9 mouse cellular contexts compared by ENCODE assay signal in genomic region chr17:47596839-47597164, GRCm38 (mm10). TPM values are rescaled to one million over a fixed set of nuclear protein-coding genes. Genes with fewer than 3 reads are reported as not detected.
A peak's percentile ranks its signal among the peaks of the same experiment; 100 is the strongest.
DNase-seq lines count a peak whose midpoint lies in the region; ATAC-seq and TF ChIP-seq lines count a peak whose summit lies in the region.
"Had no signal": no experiment of that assay in that cellular context is flagged by ENCODE, and none has a peak within 500 bp of the region (broad histone marks: within the 10 kb centered on the region; RNA-seq: fewer than 3 reads in every experiment).

No protein-coding gene starts in this region.

- intact Hi-C loops in gastrocnemius, postnatal 36 days (cut with DNase I) = loop anchor here (5.0 kb wide), 1 partner anchor 85 kb away; no protein-coding TSS in a partner anchor

- H3K4me1 ChIP-seq in midbrain, embryonic 10.5 days = peaks cover 59% of the 10 kb centered on the region
- no peaks in the 10 kb centered on the region for H3K4me1 ChIP-seq in midbrain, postnatal 0 days (ENCODE audit: insufficient read depth, low read length)
- peaks cover 43% of the 10 kb centered on the region for H3K4me1 ChIP-seq in heart, embryonic 12.5 days (replicated peaks)
- H3K4me1 ChIP-seq in limb, embryonic 10.5 days = peaks cover 45% of the 10 kb centered on the region
- peaks cover 18% of the 10 kb centered on the region for H3K4me1 ChIP-seq in neural tube, embryonic 14.5 days (ENCODE audit: control insufficient read depth, insufficient read depth, low read length)

- TF ChIP-seq CTCF in midbrain, postnatal 0 days (IDR thresholded peaks at IDR 0.05) = no peak

- H3K4me3 ChIP-seq in midbrain, embryonic 10.5 days = peak overlapping the region; percentile 96
- no peak overlapping the region for H3K4me3 ChIP-seq in midbrain, postnatal 0 days (ENCODE audit: low read depth, low read length)
- H3K4me3 ChIP-seq in heart, embryonic 12.5 days = peak overlapping the region; percentile 95
- peak overlapping the region; percentile 74 for H3K4me3 ChIP-seq in limb, embryonic 10.5 days
- H3K4me3 ChIP-seq in neural tube, embryonic 14.5 days (ENCODE audit: low read depth, low read length) = no peak overlapping the region

- no peak for ATAC-seq in midbrain, postnatal 0 days (ENCODE audit: low FRiP score)
- ATAC-seq in heart, embryonic 12.5 days (ENCODE audit: insufficient number of reproducible peaks, low FRiP score) = no peak
- ATAC-seq in neural tube, embryonic 14.5 days (ENCODE audit: low read depth) = no peak
- ATAC-seq in activated CD4-positive, CD25-positive, alpha-beta regulatory T cell, adult 4 months = no peak

- 62% methylated on average over 5 of the region's 5 CpGs for WGBS in midbrain, embryonic 10.5 days
- 47% methylated on average over 5 of the region's 5 CpGs for whole genome bisulfite sequencing in midbrain, postnatal 0 days
- WGBS in heart, embryonic 12.5 days = 56% methylated on average over 5 of the region's 5 CpGs
- 73% methylated on average over 5 of the region's 5 CpGs for WGBS in limb, embryonic 10.5 days
- 81% methylated on average over 5 of the region's 5 CpGs for WGBS in neural tube, embryonic 14.5 days

- H3K36me3 ChIP-seq in midbrain, embryonic 10.5 days = peaks cover 50% of the 10 kb centered on the region
- peaks cover 15% of the 10 kb centered on the region for H3K36me3 ChIP-seq in midbrain, postnatal 0 days (ENCODE audit: insufficient read depth, low read length)
- H3K36me3 ChIP-seq in heart, embryonic 12.5 days = peaks cover 56% of the 10 kb centered on the region
- peaks cover 56% of the 10 kb centered on the region for H3K36me3 ChIP-seq in limb, embryonic 10.5 days
- H3K36me3 ChIP-seq in neural tube, embryonic 14.5 days (ENCODE audit: control insufficient read depth, insufficient read depth, low read length) = peaks cover 12% of the 10 kb centered on the region; the same call in 1 of the 2 replicates

- no peak overlapping the region for H3K4me2 ChIP-seq in midbrain, postnatal 0 days (ENCODE audit: low read depth, low read length, poor library complexity, severe bottlenecking)
- H3K4me2 ChIP-seq in heart, embryonic 12.5 days = peak overlapping the region; percentile 87
- peak overlapping the region; percentile 75; the same call in 1 of the 2 replicates for H3K4me2 ChIP-seq in neural tube, embryonic 14.5 days (ENCODE audit: low read depth, low read length)

- no peak overlapping the region for H3K9ac ChIP-seq in midbrain, postnatal 0 days (replicated peaks; ENCODE audit: low read length, poor library complexity, severe bottlenecking)
- peak overlapping the region; percentile 96 for H3K9ac ChIP-seq in heart, embryonic 12.5 days
- H3K9ac ChIP-seq in neural tube, embryonic 14.5 days (replicated peaks; ENCODE audit: low read depth, low read length) = no peak overlapping the region

- no peaks in the 10 kb centered on the region for H3K27me3 ChIP-seq in midbrain, embryonic 10.5 days (ENCODE audit: low read depth, poor library complexity, severe bottlenecking)
- no peaks in the 10 kb centered on the region for H3K27me3 ChIP-seq in midbrain, postnatal 0 days (ENCODE audit: insufficient read depth, low read length)
- H3K27me3 ChIP-seq in heart, embryonic 12.5 days (replicated peaks) = no peaks in the 10 kb centered on the region
- no peaks in the 10 kb centered on the region for H3K27me3 ChIP-seq in limb, embryonic 10.5 days (ENCODE audit: low read depth, poor library complexity, severe bottlenecking)
- H3K27me3 ChIP-seq in neural tube, embryonic 14.5 days (ENCODE audit: control insufficient read depth, insufficient read depth, low read length) = no peaks in the 10 kb centered on the region

- peak; percentile 18 for DNase-seq in midbrain, embryonic 10.5 days (ENCODE audit: low spot score)
- no peak for DNase-seq in midbrain, postnatal 0 days (ENCODE audit: low spot score)
- no peak for DNase-seq in limb, embryonic 10.5 days (ENCODE audit: low spot score)
- no peak for DNase-seq in gastrocnemius, postnatal 36 days
- DNase-seq in left cerebral cortex, adult 8-10 months (ENCODE audit: low spot score in 2 of 2) = no peak
- DNase-seq: adrenal gland, postnatal 25 days had no signal

- no peaks in the 10 kb centered on the region for H3K9me3 ChIP-seq in midbrain, embryonic 10.5 days (replicated peaks)
- no peaks in the 10 kb centered on the region for H3K9me3 ChIP-seq in midbrain, postnatal 0 days (ENCODE audit: low read length)
- H3K9me3 ChIP-seq in heart, embryonic 12.5 days (replicated peaks) = no peaks in the 10 kb centered on the region
- no peaks in the 10 kb centered on the region for H3K9me3 ChIP-seq in limb, embryonic 10.5 days (replicated peaks)
- H3K9me3 ChIP-seq in neural tube, embryonic 14.5 days (ENCODE audit: control insufficient read depth, low read length) = no peaks in the 10 kb centered on the region

- peak overlapping the region; percentile 95 for H3K27ac ChIP-seq in midbrain, embryonic 10.5 days (replicated peaks)
- no peak overlapping the region for H3K27ac ChIP-seq in midbrain, postnatal 0 days (ENCODE audit: low read depth, low read length)
- peak overlapping the region; percentile 99 for H3K27ac ChIP-seq in heart, embryonic 12.5 days (ENCODE audit: poor library complexity, severe bottlenecking)
- H3K27ac ChIP-seq in limb, embryonic 10.5 days = peak overlapping the region; percentile 89
- peak overlapping the region; percentile 72; the same call in 1 of the 2 replicates for H3K27ac ChIP-seq in neural tube, embryonic 14.5 days (ENCODE audit: low read depth, low read length)

RNA-seq across cellular contexts. Expression of gene Bysl, which starts 14.5 kb away (rescaled TPM):
- 41.2 and 41.9 TPM in 2 replicates for polyA plus RNA-seq in midbrain, embryonic 10.5 days (2016; fragmentation: Nextera tagmentation; extraction: Ambion mirVana)
- 25.8 and 26.0 TPM in 2 replicates for total RNA-seq in midbrain, postnatal 0 days (2014; rRNA removed)
- polyA plus RNA-seq in midbrain, postnatal 0 days (2015; fragmentation: Nextera tagmentation; extraction: Ambion mirVana) = 31.9 and 33.1 TPM in 2 replicates
- 24.7 and 27.8 TPM in 2 replicates for polyA plus RNA-seq in heart, embryonic 12.5 days (2016; fragmentation: Nextera tagmentation; extraction: Ambion mirVana)
- polyA plus RNA-seq in limb, embryonic 10.5 days (2016; fragmentation: Nextera tagmentation; extraction: Ambion mirVana) = 41.3 and 48.3 TPM in 2 replicates
- polyA plus RNA-seq in neural tube, embryonic 14.5 days (2014; fragmentation: Nextera tagmentation; extraction: Ambion mirVana) = 32.7 and 35.0 TPM in 2 replicates
- 10 to 100 TPM; 13.8 to 14.2 TPM for total RNA-seq in gastrocnemius, postnatal 36 days (2021)
- 10 to 100 TPM; 15.7 to 19.0 (median 17.1) TPM for total RNA-seq in left cerebral cortex, adult 8-10 months (2022)
- polyA plus RNA-seq in activated CD4-positive, CD25-positive, alpha-beta regulatory T cell, adult 4 months (2017; shearing (Covaris generic)) = 10 to 100 TPM in 1 of 2 experiments, 1 to 10 TPM in 1; 6.6 to 10.8 TPM

RNA-seq across cellular contexts. Expression of gene Med20, which starts 14.6 kb away (rescaled TPM):
- 43.2 and 45.9 TPM in 2 replicates for polyA plus RNA-seq in midbrain, embryonic 10.5 days (2016; fragmentation: Nextera tagmentation; extraction: Ambion mirVana)
- 33.8 and 44.7 TPM in 2 replicates for total RNA-seq in midbrain, postnatal 0 days (2014; rRNA removed)
- polyA plus RNA-seq in midbrain, postnatal 0 days (2015; fragmentation: Nextera tagmentation; extraction: Ambion mirVana) = 32.4 TPM in 2 replicates
- polyA plus RNA-seq in heart, embryonic 12.5 days (2016; fragmentation: Nextera tagmentation; extraction: Ambion mirVana) = 27.8 and 30.0 TPM in 2 replicates
- 51.6 and 53.4 TPM in 2 replicates for polyA plus RNA-seq in limb, embryonic 10.5 days (2016; fragmentation: Nextera tagmentation; extraction: Ambion mirVana)
- 38.1 and 43.4 TPM in 2 replicates for polyA plus RNA-seq in neural tube, embryonic 14.5 days (2014; fragmentation: Nextera tagmentation; extraction: Ambion mirVana)
- total RNA-seq in gastrocnemius, postnatal 36 days (2021) = 10 to 100 TPM; 12.9 to 14.9 TPM
- total RNA-seq in left cerebral cortex, adult 8-10 months (2022) = 10 to 100 TPM; 26.3 to 34.7 (median 27.2) TPM
- 10 to 100 TPM; 23.6 to 30.0 TPM for polyA plus RNA-seq in activated CD4-positive, CD25-positive, alpha-beta regulatory T cell, adult 4 months (2017; shearing (Covaris generic))

RNA-seq across cellular contexts. Expression of gene Gm20517, which starts 14.6 kb away (rescaled TPM):
- polyA plus RNA-seq in midbrain, embryonic 10.5 days (2016; fragmentation: Nextera tagmentation; extraction: Ambion mirVana) = 1.4 and 2.2 TPM in 2 replicates
- 3.2 and 8.0 TPM in 2 replicates for total RNA-seq in midbrain, postnatal 0 days (2014; rRNA removed)
- 0.96 and 1.1 TPM in 2 replicates for polyA plus RNA-seq in midbrain, postnatal 0 days (2015; fragmentation: Nextera tagmentation; extraction: Ambion mirVana)
- 1.3 and 2.7 TPM in 2 replicates for polyA plus RNA-seq in heart, embryonic 12.5 days (2016; fragmentation: Nextera tagmentation; extraction: Ambion mirVana)
- 0.81 and 2.1 TPM in 2 replicates for polyA plus RNA-seq in limb, embryonic 10.5 days (2016; fragmentation: Nextera tagmentation; extraction: Ambion mirVana)
- polyA plus RNA-seq in neural tube, embryonic 14.5 days (2014; fragmentation: Nextera tagmentation; extraction: Ambion mirVana) = 2.3 and 2.9 TPM in 2 replicates
- 1 to 10 TPM in 1 of 2 experiments, under 1 TPM in 1; 0.42 to 1.3 TPM for total RNA-seq in gastrocnemius, postnatal 36 days (2021)
- total RNA-seq in left cerebral cortex, adult 8-10 months (2022) = 1 to 10 TPM; 3.8 to 9.6 (median 6.6) TPM
- 1 to 10 TPM in 1 of 2 experiments, under 1 TPM in 1; 0.89 to 1.1 TPM for polyA plus RNA-seq in activated CD4-positive, CD25-positive, alpha-beta regulatory T cell, adult 4 months (2017; shearing (Covaris generic))

RNA-seq across cellular contexts. Expression of gene Usp49, which starts 33.7 kb away (rescaled TPM):
- 4.9 and 7.3 TPM in 2 replicates for polyA plus RNA-seq in midbrain, embryonic 10.5 days (2016; fragmentation: Nextera tagmentation; extraction: Ambion mirVana)
- 24.3 and 24.4 TPM in 2 replicates for total RNA-seq in midbrain, postnatal 0 days (2014; rRNA removed)
- 3.7 and 3.9 TPM in 2 replicates for polyA plus RNA-seq in midbrain, postnatal 0 days (2015; fragmentation: Nextera tagmentation; extraction: Ambion mirVana)
- 3.5 and 4.8 TPM in 2 replicates for polyA plus RNA-seq in heart, embryonic 12.5 days (2016; fragmentation: Nextera tagmentation; extraction: Ambion mirVana)
- polyA plus RNA-seq in limb, embryonic 10.5 days (2016; fragmentation: Nextera tagmentation; extraction: Ambion mirVana) = 5.5 and 6.8 TPM in 2 replicates
- polyA plus RNA-seq in neural tube, embryonic 14.5 days (2014; fragmentation: Nextera tagmentation; extraction: Ambion mirVana) = 5.9 and 6.5 TPM in 2 replicates
- 1 to 10 TPM; 3.2 to 3.3 TPM for total RNA-seq in gastrocnemius, postnatal 36 days (2021)
- total RNA-seq in left cerebral cortex, adult 8-10 months (2022) = 10 to 100 TPM; 10.2 to 13.4 (median 11.6) TPM
- polyA plus RNA-seq in activated CD4-positive, CD25-positive, alpha-beta regulatory T cell, adult 4 months (2017; shearing (Covaris generic)) = under 1 TPM; 0.60 to 0.71 TPM

Comparison
In these comparisons a context has a peak if more than half of its experiments do, and no peak if none do; other contexts are left out.
1. H3K4me3 ChIP-seq: peak in midbrain, embryonic 10.5 days (single experiment), heart, embryonic 12.5 days (single experiment) and limb, embryonic 10.5 days (single experiment); none in midbrain, postnatal 0 days (single experiment) and neural tube, embryonic 14.5 days (single experiment).